In genomic region chr17:72983471-72983870, GRCm38 (mm10) we compare ENCODE assay signal across 18 mouse cellular contexts.
"Had no signal": no experiment of that assay in that cellular context is flagged by ENCODE, and none has a peak within 500 bp of the region (broad histone marks: within the 10 kb centered on the region; RNA-seq: fewer than 3 reads in every experiment).

No protein-coding gene starts in this region.

- H3K9ac ChIP-seq: limb, embryonic 12.5 days; limb, embryonic 15.5 days; liver, embryonic 13.5 days had no signal

- H3K36me3 ChIP-seq: limb, embryonic 12.5 days; limb, embryonic 15.5 days; liver, embryonic 13.5 days had no signal

- DNase-seq: kidney, adult 2 months; kidney, postnatal 25 days; layer of hippocampus, adult 9-11 months; liver, embryonic 13.5 days; lung, adult 2 months; lung, postnatal 14 days; lung, postnatal 4 days; midbrain, embryonic 14.5 days; right cerebral cortex, postnatal 4 days; thymus, adult 2 months; thymus, postnatal 36 days had no signal

- H3K4me1 ChIP-seq: limb, embryonic 12.5 days; limb, embryonic 15.5 days; liver, embryonic 13.5 days had no signal

- H3K27ac ChIP-seq: kidney, postnatal 0 days; layer of hippocampus, adult 2 months; left cerebral cortex, adult 2 months; limb, embryonic 12.5 days; limb, embryonic 15.5 days; liver, embryonic 13.5 days; stomach, postnatal 0 days had no signal

- H3K27me3 ChIP-seq: limb, embryonic 12.5 days; limb, embryonic 15.5 days; liver, embryonic 13.5 days had no signal

- H3K4me2 ChIP-seq: limb, embryonic 12.5 days; limb, embryonic 15.5 days; liver, embryonic 13.5 days; midbrain, embryonic 11.5 days had no signal

- H3K4me3 ChIP-seq: layer of hippocampus, adult 2 months; left cerebral cortex, adult 2 months; limb, embryonic 12.5 days; limb, embryonic 15.5 days; liver, embryonic 13.5 days had no signal

- H3K9me3 ChIP-seq: limb, embryonic 12.5 days; limb, embryonic 15.5 days; liver, embryonic 13.5 days had no signal
